Mouse (Mus musculus) bone marrow, adult 2 months (tissue): ENCODE results near the gene Mcl1.

ENCODE experiments used
- CTCF ChIP-seq: fragments of 200-500 bp; IDR thresholded peaks from 2 replicates; pipeline ENCODE4 v1.5.1; 2011; ENCODE audit warnings: low read length, control low read depth; ENCODE audit not compliant: control insufficient read depth, insufficient read depth
- POLR2A ChIP-seq: fragments of 200-500 bp; IDR thresholded peaks from 2 replicates; pipeline ENCODE4 v1.6.1; 2011; ENCODE audit warnings: low read depth, mild to moderate bottlenecking, control low read depth, low read length, borderline replicate concordance; ENCODE audit not compliant: control insufficient read depth

DNA sequence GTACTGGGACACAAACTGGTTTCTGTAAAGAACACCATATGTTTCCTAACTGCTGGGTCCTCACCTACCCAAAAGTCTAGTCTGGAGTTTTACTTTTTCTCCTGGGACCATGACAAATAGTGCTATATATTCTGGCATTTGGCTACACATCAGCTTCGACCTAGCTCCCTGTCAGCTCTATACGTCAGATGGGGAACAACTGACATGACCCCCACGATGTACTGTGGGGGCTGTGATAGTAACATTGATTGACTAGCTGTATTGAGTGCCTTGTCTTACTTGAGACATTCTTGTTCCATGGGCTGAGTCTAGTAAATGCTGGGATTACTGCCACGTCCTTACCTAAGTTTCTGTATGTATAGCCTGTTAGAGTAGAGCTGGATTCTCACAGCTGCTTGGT, 8.9 kb downstream of the Mcl1 start:
- no peak for TF ChIP-seq CTCF
- TF ChIP-seq POLR2A = no peak
